Mouse (Mus musculus) brain, adult 2 months (tissue): ENCODE data around the gene Polm.

Experiments
- DNase-seq: peaks from one replicate; pipeline ENCODE4 v3.0.0; 2011; ENCODE audit warnings: low read depth, low spot score

Gene Polm

GRCm38 (mm10) chr11:5837251-5838246, at the start of gene Polm:
Gene Polm (minus strand): TSS chr11:5838016.
- peak; percentile 95 for DNase-seq

- DNase-seq = peak; percentile 37
Measured at GRCm38 (mm10) chr11:5887250-5887649, 49.4 kb upstream of the Polm start.

GRCm38 (mm10) chr11:5886187-5886586, 48.4 kb upstream of the Polm start:
- DNase-seq = peak; percentile 76

GRCm38 (mm10) chr11:5882518-5882917, 44.7 kb upstream of the Polm start:
- no peak for DNase-seq

- DNase-seq = peak; percentile 79
Measured at GRCm38 (mm10) chr11:5879905-5880304, 42.1 kb upstream of the Polm start.

GRCm38 (mm10) chr11:5878661-5879060, 40.8 kb upstream of the Polm start:
- DNase-seq = no peak

- DNase-seq = peak; percentile 99
Measured at GRCm38 (mm10) chr11:5877921-5878526, 40.2 kb upstream of the Polm start, which contains the start of gene Pold2. Gene Pold2 (minus strand): TSS chr11:5878292.

GRCm38 (mm10) chr11:5877421-5877820, 39.6 kb upstream of the Polm start:
- no peak for DNase-seq

- no peak for DNase-seq
Measured at GRCm38 (mm10) chr11:5873192-5873591, 35.4 kb upstream of the Polm start.

- DNase-seq = no peak
Measured at GRCm38 (mm10) chr11:5872707-5873106, 34.9 kb upstream of the Polm start.

GRCm38 (mm10) chr11:5870069-5870468, 32.3 kb upstream of the Polm start:
- DNase-seq = no peak

- no peak for DNase-seq
Measured at GRCm38 (mm10) chr11:5869331-5869730, 31.5 kb upstream of the Polm start.

- DNase-seq = no peak
Measured at GRCm38 (mm10) chr11:5868324-5868723, 30.5 kb upstream of the Polm start.

GRCm38 (mm10) chr11:5867196-5867595, 29.4 kb upstream of the Polm start:
- DNase-seq = no peak

- DNase-seq = no peak
Measured at GRCm38 (mm10) chr11:5862394-5863105, 24.7 kb upstream of the Polm start.

- no peak for DNase-seq
Measured at GRCm38 (mm10) chr11:5861678-5862393, 24.0 kb upstream of the Polm start, which contains the start of gene Aebp1. Gene Aebp1 (plus strand): TSS chr11:5861947.

GRCm38 (mm10) chr11:5860639-5861038, 22.8 kb upstream of the Polm start:
- DNase-seq = no peak

- DNase-seq = no peak
Measured at GRCm38 (mm10) chr11:5859883-5860550, 22.2 kb upstream of the Polm start.

- DNase-seq = no peak
Measured at GRCm38 (mm10) chr11:5858723-5859122, 20.9 kb upstream of the Polm start.

GRCm38 (mm10) chr11:5856479-5857130, 18.8 kb upstream of the Polm start:
- no peak for DNase-seq
